Mouse (Mus musculus) Patski (cell line): Measurements from ENCODE around the gene Gm45062. TPM values are rescaled to one million over a fixed set of nuclear protein-coding genes. Genes with fewer than 3 reads are reported as not detected.

Experiments used
- ATAC-seq: fragments of 100-300 bp; one replicate; pipeline ENCODE4 v1.8.0; 2021
- CTCF ChIA-PET: fragments of 350-600 bp; sonication (Branson Sonifier 250); formaldehyde crosslinking; loops from one replicate; lab custom pipeline; 2022; ENCODE audit warnings: inconsistent platforms; lab: Charles Lee
- POLR2A ChIA-PET: fragments of 350-600 bp; sonication (Branson Sonifier 250); formaldehyde crosslinking; loops from one replicate; lab custom pipeline; 2022; ENCODE audit warnings: antibody characterized with exemption, inconsistent platforms; lab: Charles Lee
- DNase-seq: peaks from one replicate; pipeline ENCODE4 v3.0.0-alpha.2; 2011; ENCODE audit warnings: low read depth, low spot score
- H3K27me3 ChIP-seq: fragments of 371-371 bp; one replicate; pipeline ENCODE4 v1.5.1; 2021
- CTCF ChIP-seq: fragments of 100-300 bp; IDR thresholded peaks from one replicate; pipeline ENCODE4 v1.5.1; 2021
- in situ Hi-C: fragments of 300-500 bp; cut with MboI; formaldehyde crosslinking; loops from 3 replicates; pipeline ENCODE4 v1.11.1; 2018; ENCODE audit warnings: low pct_unique_long_range_greater_than_20kb, mixed read lengths
- polyA plus RNA-seq: library from polyadenylated mRNA; unstranded; gene quantifications from one replicate; pipeline ENCODE4 v1.2.3, GENCODE M21; 2021

The Gm45062 gene
- polyA plus RNA-seq, 1 experiment from 2014 or later, result 3.9 TPM

- in situ Hi-C loops, result no loop called here
- ChIA-PET POLR2A (no interaction called here), CTCF (no interaction called here)
- DNase-seq, result no peak
- TF ChIP-seq CTCF, result no peak
- ATAC-seq, result no peak
- no peaks in the 10 kb centered on the region for H3K27me3 ChIP-seq
These were observed 171.5 kb downstream of the Gm45062 start for GRCm38 (mm10) chr6:8430610-8431234.

- DNase-seq (no peak), ATAC-seq (no peak)
- in situ Hi-C loops, result no loop called here
- POLR2A ChIA-PET, result no interaction called here
- no peaks in the 10 kb centered on the region for H3K27me3 ChIP-seq
- no peak for TF ChIP-seq CTCF
- CTCF ChIA-PET, result interaction anchor here (0.9 to 1.1 kb wide), 2 partner anchors 9 to 25 kb away, joined by 3 read pairs; no protein-coding TSS in a partner anchor
These were observed 173.9 kb downstream of the Gm45062 start for GRCm38 (mm10) chr6:8433179-8433578.

GRCm38 (mm10) chr6:8437937-8438336, 178.7 kb downstream of the Gm45062 start:
- no peaks in the 10 kb centered on the region for H3K27me3 ChIP-seq
- POLR2A ChIA-PET, result no interaction called here
- TF ChIP-seq CTCF, result no peak
- DNase-seq (no peak), ATAC-seq (no peak)
- in situ Hi-C loops, result no loop called here
- CTCF ChIA-PET, result interaction anchor here (1.2 kb wide), 1 partner anchor 19 kb away, joined by 3 read pairs; no protein-coding TSS in a partner anchor

DNA sequence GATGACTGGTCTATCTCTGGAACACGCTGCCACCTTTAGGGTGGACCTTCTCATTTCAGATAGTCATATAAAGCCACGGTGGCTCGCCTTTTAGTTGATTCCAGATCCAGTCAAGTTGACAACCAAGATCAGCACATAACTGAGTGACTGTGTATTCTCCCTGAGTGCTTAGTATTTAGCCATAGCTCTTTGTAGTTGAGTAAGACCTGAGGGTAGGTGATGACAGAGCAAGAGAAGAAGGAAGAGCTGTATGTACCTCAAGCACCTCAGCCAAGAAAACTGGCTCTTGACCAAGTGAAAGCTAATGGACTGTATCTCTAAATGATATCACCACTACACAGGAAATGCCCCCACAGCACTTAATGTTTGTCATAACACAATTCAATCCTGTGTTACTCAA, 182.6 kb downstream of the Gm45062 start:
- CTCF ChIA-PET, result no interaction called here
- no peaks in the 10 kb centered on the region for H3K27me3 ChIP-seq
- no peak for DNase-seq
- ATAC-seq, result no peak
- TF ChIP-seq CTCF, result no peak
- in situ Hi-C loops, result no loop called here
- POLR2A ChIA-PET, result no interaction called here

GRCm38 (mm10) chr6:8446786-8447185, 187.5 kb downstream of the Gm45062 start:
- POLR2A ChIA-PET, result no interaction called here
- DNase-seq, result no peak
- CTCF ChIA-PET, result interaction anchor here (1.3 to 1.4 kb wide), 2 partner anchors 8 to 15 kb away, joined by 3 to 4 read pairs; no protein-coding TSS in a partner anchor
- no peak for ATAC-seq
- H3K27me3 ChIP-seq, result no peaks in the 10 kb centered on the region
- in situ Hi-C loops, result no loop called here
- TF ChIP-seq CTCF, result no peak

DNA sequence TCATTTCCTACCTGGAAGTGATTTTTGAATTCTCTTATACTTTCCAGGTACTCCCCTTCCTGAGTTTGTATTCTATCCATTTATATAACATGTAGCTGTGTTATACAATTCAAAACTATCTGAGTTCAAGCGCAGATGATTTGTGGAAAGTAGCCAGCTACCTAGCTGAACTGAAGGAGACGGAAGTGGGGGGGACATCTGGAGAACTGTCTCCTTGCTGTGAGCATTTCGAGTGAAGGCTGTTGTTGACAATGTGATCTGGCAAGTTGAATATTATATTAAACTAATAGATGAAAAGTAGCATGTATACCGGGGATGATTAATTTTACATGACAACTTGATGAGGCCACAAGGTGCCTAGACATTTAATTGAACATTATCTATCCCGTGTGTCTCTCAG, 196.3 kb downstream of the Gm45062 start:
- ATAC-seq (no peak), DNase-seq (no peak)
- no peaks in the 10 kb centered on the region for H3K27me3 ChIP-seq
- in situ Hi-C loops, result no loop called here
- ChIA-PET POLR2A (interaction anchor here (1.4 kb wide), 1 partner anchor 17 kb away, joined by 3 read pairs; no protein-coding TSS in a partner anchor), CTCF (interaction anchor here (1.3 kb wide), 1 partner anchor 9 kb away, joined by 3 read pairs; no protein-coding TSS in a partner anchor)
- TF ChIP-seq CTCF, result no peak

GRCm38 (mm10) chr6:8458596-8458995, 199.3 kb downstream of the Gm45062 start:
- no peak for ATAC-seq
- POLR2A ChIA-PET, result no interaction called here
- H3K27me3 ChIP-seq, result no peaks in the 10 kb centered on the region
- no peak for DNase-seq
- CTCF ChIA-PET, result interaction anchor here (0.9 to 1.6 kb wide), 2 partner anchors 20 to 25 kb away, joined by 3 read pairs; no protein-coding TSS in a partner anchor
- no peak for TF ChIP-seq CTCF
- in situ Hi-C loops, result no loop called here

GRCm38 (mm10) chr6:8462447-8462846, 203.2 kb downstream of the Gm45062 start:
- ChIA-PET POLR2A (no interaction called here), CTCF (interaction anchor here (1.7 to 1.8 kb wide), 2 partner anchors 11 to 16 kb away, joined by 4 read pairs; no protein-coding TSS in a partner anchor)
- ATAC-seq, result no peak
- TF ChIP-seq CTCF, result no peak
- in situ Hi-C loops, result no loop called here
- no peaks in the 10 kb centered on the region for H3K27me3 ChIP-seq
- DNase-seq, result no peak

GRCm38 (mm10) chr6:8465388-8465787, 206.1 kb downstream of the Gm45062 start:
- POLR2A ChIA-PET, result no interaction called here
- ATAC-seq (no peak), DNase-seq (no peak)
- no peaks in the 10 kb centered on the region for H3K27me3 ChIP-seq
- in situ Hi-C loops, result no loop called here
- CTCF ChIA-PET, result no interaction called here
- no peak for TF ChIP-seq CTCF

- H3K27me3 ChIP-seq, result no peaks in the 10 kb centered on the region
- DNase-seq, result no peak
- no peak for ATAC-seq
- ChIA-PET POLR2A (no interaction called here), CTCF (no interaction called here)
- no peak for TF ChIP-seq CTCF
- in situ Hi-C loops, result no loop called here
These were observed 206.7 kb downstream of the Gm45062 start for GRCm38 (mm10) chr6:8465985-8466384.

DNA sequence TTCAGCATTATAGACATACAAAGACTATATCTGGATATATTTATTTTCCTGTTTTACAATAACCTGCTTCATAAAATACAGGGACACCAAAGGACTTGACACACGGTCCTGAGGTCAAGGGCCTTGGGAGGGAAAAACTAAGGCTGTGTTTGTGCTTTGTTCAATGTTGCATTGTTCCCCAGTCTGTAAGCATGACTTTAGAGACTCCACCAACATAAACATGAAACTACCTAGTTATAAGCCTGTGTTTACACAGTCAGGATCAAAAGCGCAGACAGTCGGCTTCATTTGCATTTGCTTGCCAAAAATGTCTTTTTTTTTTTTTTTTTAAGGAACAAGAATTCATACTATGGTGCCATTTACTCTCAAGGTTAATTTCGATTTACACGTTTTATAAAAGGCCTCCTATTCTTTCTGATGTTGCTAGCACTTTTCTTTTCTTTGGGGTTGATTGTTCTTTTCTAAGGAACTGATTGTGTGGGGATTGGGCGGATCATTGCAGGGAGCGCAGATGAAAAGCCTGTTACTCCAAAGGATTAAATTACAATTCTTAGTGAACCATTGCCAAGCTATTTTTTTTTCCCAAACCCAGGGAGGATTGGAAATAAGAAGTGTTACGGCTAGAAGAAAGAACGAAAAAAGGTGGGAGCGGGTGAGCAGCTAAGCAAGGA, 208.6 kb downstream of the Gm45062 start:
- POLR2A ChIA-PET, result interaction anchor here (0.7 kb wide), 1 partner anchor 9 kb away, joined by 8 read pairs; no protein-coding TSS in a partner anchor
- TF ChIP-seq CTCF, result no peak
- DNase-seq (no peak), ATAC-seq (no peak)
- no peaks in the 10 kb centered on the region for H3K27me3 ChIP-seq
- in situ Hi-C loops, result no loop called here
- CTCF ChIA-PET, result interaction anchor here (0.9 to 1.2 kb wide), 2 partner anchors 17 to 55 kb away, joined by 3 read pairs; no protein-coding TSS in a partner anchor
